23 mouse cellular contexts compared by ENCODE assay signal in the genomic region with DNA sequence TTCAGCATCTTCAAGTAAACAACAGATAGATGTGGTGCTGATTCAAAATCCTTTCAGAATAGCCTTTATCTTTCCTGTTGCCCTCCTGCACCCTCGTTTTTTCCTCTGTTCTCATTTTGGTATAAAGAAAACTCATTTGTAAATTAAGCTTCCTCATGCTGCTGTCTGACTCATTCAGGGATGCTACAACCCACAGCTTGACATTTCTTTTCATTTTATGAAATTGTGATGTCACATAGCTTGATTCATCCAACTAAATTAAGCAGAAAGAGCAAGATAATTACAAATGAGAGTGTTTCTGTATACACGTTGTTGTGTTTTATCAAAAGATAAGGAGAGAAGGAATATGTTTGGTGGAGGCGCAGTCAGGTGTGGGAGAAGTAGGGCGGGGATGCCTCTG.
DNase-seq lines count a peak whose midpoint lies in the region; ATAC-seq and TF ChIP-seq lines count a peak whose summit lies in the region.
"Had no signal": no experiment of that assay in that cellular context is flagged by ENCODE, and none has a peak within 500 bp of the region (broad histone marks: within the 10 kb centered on the region; RNA-seq: fewer than 3 reads in every experiment).

No protein-coding gene starts in this region.

- TF ChIP-seq CTCF in layer of hippocampus, adult 2 months (conservative IDR thresholded peaks at IDR 0.05), result no peak

- H3K9me3 ChIP-seq in midbrain, embryonic 15.5 days, result no peaks in the 10 kb centered on the region

- 0 out of 2 replicates have a peak overlapping the region, but pooled peaks have one; percentile 14 for H3K27ac ChIP-seq in layer of hippocampus, adult 2 months
- no peak overlapping the region for H3K27ac ChIP-seq in midbrain, embryonic 15.5 days

- no peak overlapping the region for H3K4me3 ChIP-seq in layer of hippocampus, adult 2 months
- H3K4me3 ChIP-seq in midbrain, embryonic 15.5 days, result no peak overlapping the region

- DNase-seq in frontal cortex, postnatal 36 days (ENCODE audit: low spot score in 2 of 2), result no peak
- DNase-seq in layer of hippocampus, adult 2 months (ENCODE audit: low spot score in 2 of 2), result no peak
- DNase-seq in layer of hippocampus, adult 9-10 months (ENCODE audit: low spot score), result no peak
- DNase-seq in Muller cell, postnatal 12 days (ENCODE audit: inconsistent ontology term), result peak; percentile 57
- DNase-seq in brain, adult 2 months (ENCODE audit: low read depth, low spot score), result peak; percentile 70
- no peak for DNase-seq in heart, adult 18-20 months
- DNase-seq: adrenal gland, adult 2 months; adrenal gland, adult 8-10 months; adrenal gland, postnatal 10 days; adrenal gland, postnatal 14 days; adrenal gland, postnatal 25 days; adrenal gland, postnatal 36 days; B cell, adult 2 months; cerebellum, adult 11 months; cerebellum, adult 11-12 months; cerebellum, adult 18-20 months had no signal

- H3K9ac ChIP-seq in midbrain, embryonic 15.5 days, result no peak overlapping the region

- no peaks in the 10 kb centered on the region for H3K27me3 ChIP-seq in midbrain, embryonic 15.5 days (replicated peaks)
- H3K27me3 ChIP-seq: CH12.LX had no signal

- peak; percentile 89 for ATAC-seq in frontal cortex, adult (ENCODE audit: low TSS enrichment)
- ATAC-seq in midbrain, embryonic 15.5 days (replicated peaks), result no peak
- ATAC-seq: activated CD4-positive, CD25-positive, alpha-beta regulatory T cell, adult 4 months; CD4-positive, CD25-positive, alpha-beta regulatory T cell, adult 4 months; Patski had no signal

- no peak overlapping the region for H3K4me2 ChIP-seq in midbrain, embryonic 15.5 days

- no peaks in the 10 kb centered on the region for H3K4me1 ChIP-seq in midbrain, embryonic 15.5 days

- WGBS in midbrain, embryonic 15.5 days, result 82% methylated on average over 4 of the region's 4 CpGs

- H3K36me3 ChIP-seq in midbrain, embryonic 15.5 days (replicated peaks), result no peaks in the 10 kb centered on the region
- H3K36me3 ChIP-seq: G1E had no signal

Comparison
In these comparisons a context has a peak if more than half of its experiments do, and no peak if none do; other contexts are left out.
1. DNase-seq: peak in Muller cell, postnatal 12 days (single experiment) and brain, adult 2 months (single experiment); none in frontal cortex, postnatal 36 days (0 of 2), layer of hippocampus, adult 2 months (0 of 2), layer of hippocampus, adult 9-10 months (single experiment) and heart, adult 18-20 months (0 of 2).